Mouse (Mus musculus) C2C12 (cell line): ENCODE results near the gene Eif4g3. TPM values are rescaled to one million over a fixed set of nuclear protein-coding genes. Genes with fewer than 3 reads are reported as not detected.

ENCODE experiments used
- H3K27me3 ChIP-seq: one replicate; pipeline ENCODE4 v1.6.1; 2011; ENCODE audit not compliant: control insufficient read depth, insufficient read depth, insufficient read length
- H3K36me3 ChIP-seq: one replicate; pipeline ENCODE4 v1.6.1; 2011; ENCODE audit not compliant: control insufficient read depth, insufficient read depth
- H3K4me3 ChIP-seq: one replicate; pipeline ENCODE4 v1.5.1; 2011; ENCODE audit warnings: mild to moderate bottlenecking, control low read depth; ENCODE audit not compliant: poor library complexity, insufficient read depth, severe bottlenecking
- H3K79me2 ChIP-seq: one replicate; pipeline ENCODE4 v1.6.1; 2011; ENCODE audit not compliant: control insufficient read depth, insufficient read depth
- H3K79me3 ChIP-seq: one replicate; pipeline ENCODE4 v1.6.1; 2011; ENCODE audit warnings: low read depth, control low read depth
- H3ac ChIP-seq: one replicate; pipeline ENCODE3; 2011; ENCODE audit warnings: low read depth; ENCODE audit not compliant: control insufficient read depth, insufficient read length
- CEBPB ChIP-seq: IDR thresholded peaks from one replicate; pipeline ENCODE4 v1.6.1; 2011; ENCODE audit warnings: low read depth, mild to moderate bottlenecking, control low read depth, moderate library complexity
- CTCF ChIP-seq: IDR thresholded peaks from one replicate; pipeline ENCODE4 v1.5.1; 2011; ENCODE audit not compliant: control insufficient read depth, insufficient read depth, insufficient read length
- FOSL1 ChIP-seq: IDR thresholded peaks from one replicate; pipeline ENCODE4 v1.8.0; 2011; ENCODE audit warnings: mild to moderate bottlenecking, low read length; ENCODE audit not compliant: poor library complexity, insufficient read depth, severe bottlenecking
- MAX ChIP-seq: IDR thresholded peaks from one replicate; pipeline ENCODE4 v1.6.1; 2011; ENCODE audit warnings: mild to moderate bottlenecking, control low read depth
- MYOD1 ChIP-seq: IDR thresholded peaks from one replicate; pipeline ENCODE4 v1.6.1; 2011; ENCODE audit warnings: low read depth; ENCODE audit not compliant: control insufficient read depth, insufficient read length
- MYOG ChIP-seq: IDR thresholded peaks from one replicate; pipeline ENCODE4 v1.6.1; 2011; ENCODE audit not compliant: control insufficient read depth, insufficient read length; ENCODE audit errors: extremely low read depth
- USF1 ChIP-seq: IDR thresholded peaks from one replicate; pipeline ENCODE4 v1.6.1; 2011; ENCODE audit warnings: low read depth, mild to moderate bottlenecking, control low read depth, moderate library complexity
- polyA plus RNA-seq: library from polyadenylated mRNA; unstranded; fragments of >200 nt; fragmentation: generic; extraction: Trizol; gene quantifications from one replicate; pipeline ENCODE4 v1.2.1, GENCODE M21; 2012; ENCODE audit warnings: missing spikeins

Gene Eif4g3
- polyA plus RNA-seq, 1 experiment, result 24.3 TPM

DNA sequence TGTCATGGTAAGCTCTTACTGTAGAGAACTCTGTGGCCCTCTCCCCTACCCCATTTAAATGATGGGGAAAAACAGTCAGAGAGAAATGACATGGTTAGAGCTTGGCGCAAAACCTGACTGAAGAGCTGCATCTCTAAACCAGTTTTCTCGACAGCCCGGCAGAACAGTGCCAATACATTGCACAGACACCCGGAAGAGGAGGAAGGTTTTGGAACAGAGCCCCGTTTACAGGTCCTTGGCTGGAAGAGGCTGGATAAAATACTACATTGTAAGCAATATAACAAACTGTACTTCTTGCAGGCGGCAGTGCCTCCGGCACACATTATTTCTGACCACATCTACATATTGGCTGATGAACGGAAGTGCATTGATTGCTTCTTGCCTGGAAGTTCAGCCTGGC is 91.3 kb downstream of the Eif4g3 start:
- no peak overlapping the region for H3K4me3 ChIP-seq
- H3K79me3 ChIP-seq, result peaks cover 11% of the 10 kb centered on the region
- peaks cover 34% of the 10 kb centered on the region for H3K36me3 ChIP-seq
- no peaks in the 10 kb centered on the region for H3K27me3 ChIP-seq
- no peak overlapping the region for H3ac ChIP-seq
- H3K79me2 ChIP-seq, result peaks cover 27% of the 10 kb centered on the region
- TF ChIP-seq FOSL1 (no peak), MYOD1 (no peak), CTCF (no peak), MAX (no peak), MYOG (no peak), CEBPB (no peak), USF1 (no peak)

DNA sequence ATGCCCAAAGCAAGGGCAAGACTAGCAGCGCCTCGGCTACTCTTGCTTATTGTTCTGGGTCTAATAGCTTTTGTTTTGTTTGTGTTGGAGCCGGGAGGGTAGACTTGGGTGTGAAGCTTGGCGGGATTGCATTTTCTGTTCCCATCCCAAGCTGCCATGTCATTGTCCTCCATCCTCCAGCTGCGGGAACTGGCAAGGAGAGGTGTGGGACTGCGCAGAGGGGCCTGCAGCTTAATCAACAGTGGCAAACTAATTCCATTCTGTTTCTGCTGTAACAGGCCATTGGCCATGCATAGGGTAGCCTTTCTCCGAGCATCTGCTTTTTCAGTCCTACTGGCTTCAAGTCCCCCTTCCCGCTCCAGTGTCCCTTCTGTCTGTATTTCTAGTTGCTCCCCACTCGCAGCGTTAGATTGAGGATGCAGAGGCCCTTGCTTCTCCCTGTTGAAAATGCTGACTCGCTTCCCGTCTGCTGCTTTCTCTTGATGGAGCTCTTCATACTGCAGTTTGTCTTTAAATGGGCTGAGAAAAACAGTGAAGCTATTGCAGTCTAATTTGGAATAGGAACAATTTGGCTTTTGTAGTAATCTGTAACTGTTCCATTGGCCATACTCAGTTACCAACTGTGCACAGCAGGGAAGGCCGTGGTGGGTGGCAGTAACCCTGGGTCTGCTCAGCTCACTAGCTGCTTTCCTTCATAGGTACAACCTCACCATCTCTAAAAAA is 92.2 kb downstream of the Eif4g3 start:
- Histone ChIP-seq H3K79me3 (peaks cover 5% of the 10 kb centered on the region), H3K79me2 (peaks cover 17% of the 10 kb centered on the region), H3ac (no peak overlapping the region), H3K27me3 (no peaks in the 10 kb centered on the region), H3K36me3 (peaks cover 34% of the 10 kb centered on the region), H3K4me3 (no peak overlapping the region)
- no peak for TF ChIP-seq FOSL1
- TF ChIP-seq CTCF, result no peak
- TF ChIP-seq USF1, result no peak
- TF ChIP-seq MYOD1, result no peak
- TF ChIP-seq CEBPB, result no peak
- TF ChIP-seq MYOG, result no peak
- TF ChIP-seq MAX, result no peak

DNA sequence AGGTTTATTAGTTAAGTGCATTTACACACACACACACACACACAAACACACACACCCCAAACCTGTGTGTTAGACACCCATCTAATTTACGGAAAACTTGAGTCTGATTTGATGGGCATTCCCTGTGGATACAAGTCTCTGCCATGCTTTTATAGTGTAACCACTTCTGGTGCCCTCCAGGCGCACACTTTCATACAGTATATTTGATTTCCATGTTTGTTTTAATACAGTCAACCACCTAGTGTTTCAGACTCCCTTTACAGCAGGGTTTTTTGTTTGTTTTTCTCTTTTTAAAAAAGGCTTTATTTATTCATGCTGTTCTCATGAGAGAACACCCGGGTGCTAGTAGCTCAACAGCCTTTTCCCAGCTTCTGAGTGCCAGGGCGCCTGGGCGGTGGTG is 94.1 kb downstream of the Eif4g3 start:
- H3K79me3 ChIP-seq, result no peaks in the 10 kb centered on the region
- H3K27me3 ChIP-seq, result no peaks in the 10 kb centered on the region
- H3K4me3 ChIP-seq, result no peak overlapping the region
- no peaks in the 10 kb centered on the region for H3K79me2 ChIP-seq
- H3ac ChIP-seq, result no peak overlapping the region
- TF ChIP-seq MYOG (no peak), MYOD1 (no peak), CEBPB (no peak), USF1 (no peak), FOSL1 (no peak), CTCF (no peak), MAX (no peak)
- H3K36me3 ChIP-seq, result peaks cover 39% of the 10 kb centered on the region

DNA sequence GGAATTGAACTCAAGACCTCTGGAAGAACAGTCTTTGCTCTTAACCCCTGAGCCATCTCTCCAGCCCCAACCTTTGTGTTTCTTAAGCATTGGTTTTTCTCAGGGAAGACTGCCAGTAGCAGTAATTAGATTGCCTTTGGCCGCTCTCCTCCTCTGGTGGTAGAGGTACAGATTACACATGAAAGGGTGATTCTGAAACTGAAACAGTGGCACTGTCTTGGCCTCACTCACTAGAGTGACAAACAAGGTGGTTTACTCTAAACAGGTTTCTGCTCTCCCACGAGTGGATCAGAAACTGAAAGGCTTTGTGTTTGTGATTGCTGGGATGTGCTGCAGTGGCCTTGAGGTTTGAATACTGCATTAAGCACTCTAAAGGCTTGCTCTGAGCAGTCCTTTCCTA is 96.7 kb downstream of the Eif4g3 start:
- Histone ChIP-seq H3K79me2 (no peaks in the 10 kb centered on the region), H3K36me3 (peaks cover 23% of the 10 kb centered on the region), H3K79me3 (no peaks in the 10 kb centered on the region), H3ac (no peak overlapping the region), H3K4me3 (no peak overlapping the region), H3K27me3 (no peaks in the 10 kb centered on the region)
- no peak for TF ChIP-seq MYOD1
- TF ChIP-seq CEBPB, result no peak

DNA sequence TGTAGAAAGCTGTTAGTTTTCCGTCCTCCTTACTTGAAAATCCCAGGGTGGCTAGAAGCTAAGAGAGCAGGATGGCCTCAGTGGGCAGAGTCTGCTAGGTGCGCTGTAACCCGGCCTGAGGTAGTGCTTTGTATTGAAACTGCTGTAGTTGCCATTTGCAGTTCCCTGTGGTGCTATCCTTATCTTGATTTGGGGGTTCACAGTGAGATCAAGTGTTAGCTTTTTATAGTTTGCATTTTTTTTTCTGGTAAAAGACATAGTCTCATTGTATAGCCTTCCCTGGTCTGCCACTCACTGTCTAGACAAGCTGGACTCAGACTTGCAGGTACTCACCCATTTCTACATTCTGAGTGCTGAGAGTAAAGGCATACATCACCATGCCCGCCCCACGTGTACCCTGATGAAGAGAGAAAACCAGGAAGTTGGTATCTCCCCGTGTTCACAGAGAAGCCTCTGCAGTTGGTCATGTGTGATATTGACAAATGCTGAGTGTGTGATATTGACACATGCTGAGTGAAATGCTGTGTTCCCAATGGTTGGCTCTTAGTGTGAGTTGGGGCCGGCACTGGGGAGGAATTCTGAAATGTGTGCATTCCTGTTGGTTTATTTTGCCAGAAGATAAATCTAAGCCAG is 98.9 kb downstream of the Eif4g3 start:
- Histone ChIP-seq H3K79me3 (no peaks in the 10 kb centered on the region), H3K36me3 (peaks cover 25% of the 10 kb centered on the region), H3K79me2 (no peaks in the 10 kb centered on the region), H3K27me3 (no peaks in the 10 kb centered on the region), H3K4me3 (no peak overlapping the region), H3ac (no peak overlapping the region)
- TF ChIP-seq USF1, result no peak
- TF ChIP-seq CTCF, result no peak
- no peak for TF ChIP-seq CEBPB
- TF ChIP-seq FOSL1, result no peak
- TF ChIP-seq MAX, result no peak
- no peak for TF ChIP-seq MYOD1
- TF ChIP-seq MYOG, result no peak

DNA sequence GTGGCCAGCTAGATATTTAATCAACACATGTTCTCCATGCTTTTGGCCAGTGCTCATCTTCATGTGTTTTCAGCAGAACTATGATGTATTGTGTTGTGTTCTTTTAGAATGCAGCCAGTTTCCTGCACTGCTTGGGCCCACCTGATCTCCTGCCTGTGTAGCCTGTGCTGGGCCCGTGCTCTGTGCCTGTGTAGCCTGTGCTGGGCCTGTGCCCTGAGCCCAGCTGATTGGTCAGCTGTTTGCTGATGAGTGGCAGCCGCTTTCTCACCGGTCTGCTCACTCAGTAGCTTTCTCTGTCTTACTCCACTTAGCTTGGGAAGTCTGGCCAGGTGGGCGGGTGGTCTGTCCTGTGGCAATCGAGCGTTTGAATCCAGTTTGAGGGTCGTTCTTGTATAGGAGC is 107.6 kb downstream of the Eif4g3 start:
- H3K36me3 ChIP-seq, result peaks cover 76% of the 10 kb centered on the region
- no peaks in the 10 kb centered on the region for H3K79me3 ChIP-seq
- no peak for TF ChIP-seq MYOG
- TF ChIP-seq FOSL1, result no peak
- TF ChIP-seq CTCF, result no peak
- no peak for TF ChIP-seq MAX
- TF ChIP-seq USF1, result no peak
- no peak for TF ChIP-seq CEBPB
- no peak for TF ChIP-seq MYOD1
- H3ac ChIP-seq, result no peak overlapping the region
- no peak overlapping the region for H3K4me3 ChIP-seq
- H3K27me3 ChIP-seq, result no peaks in the 10 kb centered on the region
- H3K79me2 ChIP-seq, result no peaks in the 10 kb centered on the region
